Mouse (Mus musculus): ENCODE data around the gene Sdad1.
A peak's percentile ranks its signal among the peaks of the same experiment; 100 is the strongest.

The Sdad1 gene

DNA sequence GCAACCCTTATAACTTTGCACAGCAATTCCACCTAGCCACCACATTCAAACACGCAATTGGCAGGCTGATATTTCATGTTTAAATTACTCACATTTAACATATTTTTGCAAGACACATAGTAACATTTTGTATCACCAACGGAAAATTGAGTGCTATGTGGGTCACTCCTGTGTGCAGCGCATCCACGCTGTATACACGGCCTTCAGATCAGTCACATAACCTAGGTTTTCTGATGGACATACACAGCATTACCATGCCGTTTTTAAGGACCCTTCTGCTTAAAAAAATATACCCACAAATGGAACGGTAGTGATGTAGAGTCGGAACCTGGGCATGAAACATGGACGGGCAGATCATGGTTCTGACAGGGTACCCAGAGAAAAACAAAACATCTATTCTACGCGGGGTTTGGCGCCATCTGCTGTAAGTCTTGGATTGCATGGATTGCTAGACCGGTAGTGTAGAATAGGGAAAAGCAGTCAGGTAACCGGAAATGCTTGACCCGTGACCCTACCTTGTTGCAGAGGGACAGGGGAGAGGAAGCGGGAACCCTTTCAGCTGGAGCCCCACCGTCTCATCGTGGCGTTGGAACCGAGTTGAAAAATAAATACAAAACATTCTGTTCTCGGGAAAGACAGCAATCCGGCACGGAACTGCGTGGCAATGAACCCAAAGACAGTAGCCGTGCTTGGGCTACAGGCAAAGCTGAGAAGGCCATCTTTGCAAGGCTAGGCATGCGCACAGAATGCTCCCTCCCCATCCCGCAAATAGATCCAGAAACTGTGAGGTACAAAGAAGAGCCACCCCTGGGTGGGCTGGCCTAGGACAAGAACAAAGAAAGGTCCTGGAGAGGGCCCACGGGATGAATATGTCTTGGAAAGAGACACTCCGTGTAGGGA, 70.7 kb downstream of the Sdad1 start:
- DNase-seq (ENCODE audit: low spot score), result peak; percentile 15

DNA sequence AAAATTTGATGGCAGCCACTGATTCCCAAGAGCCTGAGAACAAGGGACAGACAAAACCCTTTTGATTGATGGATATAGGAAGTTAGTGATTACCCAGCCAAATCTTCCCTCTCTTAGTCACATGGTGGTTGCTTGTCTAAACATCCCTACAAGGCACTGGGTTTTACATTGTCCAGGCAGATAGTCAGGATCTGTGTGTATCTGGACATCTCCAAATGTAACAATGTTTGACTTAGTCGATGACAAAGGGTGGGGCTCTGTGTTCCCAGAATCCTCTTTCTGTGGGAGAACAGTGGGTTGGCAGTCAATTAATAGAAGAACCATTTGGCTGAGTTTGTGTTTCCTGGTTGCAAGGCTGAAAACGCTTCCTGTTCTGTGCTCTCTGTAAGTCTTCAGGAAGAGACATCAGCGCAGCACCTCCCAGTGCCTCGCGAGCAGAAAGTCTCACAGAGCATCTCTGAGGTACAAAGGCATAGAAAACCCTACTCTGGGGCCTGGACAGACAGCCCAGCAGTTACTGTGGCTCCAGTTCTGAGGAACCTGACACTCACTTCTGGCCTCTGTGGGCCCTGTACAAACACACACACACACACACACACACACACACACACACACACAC, 75.2 kb downstream of the Sdad1 start:
- DNase-seq (ENCODE audit: low spot score), result no peak
